Mouse (Mus musculus): ENCODE results near the gene Acbd3. TPM values are rescaled to one million over a fixed set of nuclear protein-coding genes. Genes with fewer than 3 reads are reported as not detected.

The Acbd3 gene
- polyA plus RNA-seq, 1 experiment, result 10.7 TPM

DNA sequence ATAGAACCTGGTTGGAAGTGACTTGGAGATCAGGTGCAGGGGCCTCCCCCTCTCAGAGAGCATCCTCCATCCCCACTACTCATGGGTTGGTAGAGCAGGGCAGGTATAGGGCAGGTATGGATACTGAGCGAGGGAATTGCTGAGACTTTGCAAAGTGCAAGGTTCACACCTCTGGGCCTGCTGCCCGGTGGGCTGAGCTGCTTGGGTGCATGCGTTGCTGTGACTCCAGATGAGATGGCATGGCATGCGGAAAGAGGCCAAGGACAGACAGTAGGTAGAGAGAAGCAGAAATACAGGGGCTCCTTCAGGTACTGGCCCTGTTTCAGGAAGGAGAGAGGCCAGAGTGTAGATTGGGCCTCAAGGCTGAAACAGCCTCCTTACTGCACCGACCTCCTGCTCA, 55.4 kb downstream of the Acbd3 start:
- no peak; the same call in 1 of the 2 replicates for TF ChIP-seq POLR2A (IDR thresholded peaks at IDR 0.05; ENCODE audit: low read depth, low read length)
- TF ChIP-seq CTCF (IDR thresholded peaks at IDR 0.05; ENCODE audit: extremely low read depth, insufficient read length, insufficient replicate concordance, low read depth, low read length), result no peak
- Histone ChIP-seq H3K27ac (ENCODE audit: insufficient read depth, low read depth, low read length) (peak overlapping the region; percentile 96), H3K4me3 (ENCODE audit: low read depth, low read length) (no peak overlapping the region), H3K27me3 (ENCODE audit: control insufficient read depth, insufficient read depth, low read length) (no peaks in the 10 kb centered on the region), H3K36me3 (ENCODE audit: control insufficient read depth, insufficient read depth, low read length) (no peaks in the 10 kb centered on the region), H3K4me1 (ENCODE audit: control insufficient read depth, insufficient read depth, insufficient read length, low read length) (peaks cover 42% of the 10 kb centered on the region)
- 29% methylated on average over 5 of the region's 5 CpGs for WGBS

- no peak overlapping the region for H3K4me3 ChIP-seq (ENCODE audit: low read depth, low read length)
- WGBS, result 40% methylated on average over 9 of the region's 9 CpGs
- no peaks in the 10 kb centered on the region for H3K27me3 ChIP-seq (ENCODE audit: control insufficient read depth, insufficient read depth, low read length)
- no peaks in the 10 kb centered on the region for H3K36me3 ChIP-seq (ENCODE audit: control insufficient read depth, insufficient read depth, low read length)
- TF ChIP-seq POLR2A (IDR thresholded peaks at IDR 0.05; ENCODE audit: low read depth, low read length), result peak; percentile 11; the same call in 1 of the 2 replicates
- TF ChIP-seq CTCF (IDR thresholded peaks at IDR 0.05; ENCODE audit: extremely low read depth, insufficient read length, insufficient replicate concordance, low read depth, low read length), result no peak
- H3K4me1 ChIP-seq (ENCODE audit: control insufficient read depth, insufficient read depth, insufficient read length, low read length), result peaks cover 37% of the 10 kb centered on the region
- peak overlapping the region; percentile 95 for H3K27ac ChIP-seq (ENCODE audit: insufficient read depth, low read depth, low read length)
Measured at GRCm38 (mm10) chr1:180782906-180783579, 57.2 kb downstream of the Acbd3 start.

DNA sequence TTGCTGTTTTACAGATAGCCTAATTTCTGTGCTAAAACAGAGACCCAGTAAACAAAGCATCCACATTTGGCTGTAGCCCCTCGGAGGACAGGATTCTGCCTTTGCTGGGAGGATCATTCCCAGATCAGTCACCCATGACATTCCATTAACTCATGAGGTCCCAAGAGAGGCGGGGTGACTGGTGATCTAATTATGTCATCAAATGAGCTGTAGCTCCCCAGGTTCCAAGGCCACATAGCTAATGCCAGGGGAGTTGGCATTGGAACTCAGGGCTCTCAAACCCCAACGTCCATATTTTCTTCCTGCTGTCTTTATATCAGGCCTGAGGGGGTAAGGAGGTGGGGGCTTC, 57.7 kb downstream of the Acbd3 start:
- WGBS, result 59% methylated on average over 3 of the region's 3 CpGs

GRCm38 (mm10) chr1:180791821-180792480, 66.1 kb downstream of the Acbd3 start:
- H3K27me3 ChIP-seq (ENCODE audit: control insufficient read depth, insufficient read depth, low read length), result no peaks in the 10 kb centered on the region
- 85% methylated on average over 14 of the region's 14 CpGs for WGBS
- H3K36me3 ChIP-seq (ENCODE audit: control insufficient read depth, insufficient read depth, low read length), result no peaks in the 10 kb centered on the region
- TF ChIP-seq POLR2A (IDR thresholded peaks at IDR 0.05; ENCODE audit: low read depth, low read length) (no peak), CTCF (IDR thresholded peaks at IDR 0.05; ENCODE audit: extremely low read depth, insufficient read length, insufficient replicate concordance, low read depth, low read length) (no peak)
- H3K27ac ChIP-seq (ENCODE audit: insufficient read depth, low read depth, low read length), result no peak overlapping the region
- no peak overlapping the region for H3K4me3 ChIP-seq (ENCODE audit: low read depth, low read length)
- peaks cover 7% of the 10 kb centered on the region for H3K4me1 ChIP-seq (ENCODE audit: control insufficient read depth, insufficient read depth, insufficient read length, low read length)

More for the DNA sequence above, 57.7 kb downstream of the Acbd3 start:
- Histone ChIP-seq H3K4me3 (ENCODE audit: low read depth, low read length) (no peak overlapping the region), H3K27ac (ENCODE audit: insufficient read depth, low read depth, low read length) (peak overlapping the region; percentile 95), H3K4me1 (ENCODE audit: control insufficient read depth, insufficient read depth, insufficient read length, low read length) (peaks cover 37% of the 10 kb centered on the region), H3K36me3 (ENCODE audit: control insufficient read depth, insufficient read depth, low read length) (no peaks in the 10 kb centered on the region), H3K27me3 (ENCODE audit: control insufficient read depth, insufficient read depth, low read length) (no peaks in the 10 kb centered on the region)
- TF ChIP-seq CTCF (IDR thresholded peaks at IDR 0.05; ENCODE audit: extremely low read depth, insufficient read length, insufficient replicate concordance, low read depth, low read length) (no peak), POLR2A (IDR thresholded peaks at IDR 0.05; ENCODE audit: low read depth, low read length) (no peak)

DNA sequence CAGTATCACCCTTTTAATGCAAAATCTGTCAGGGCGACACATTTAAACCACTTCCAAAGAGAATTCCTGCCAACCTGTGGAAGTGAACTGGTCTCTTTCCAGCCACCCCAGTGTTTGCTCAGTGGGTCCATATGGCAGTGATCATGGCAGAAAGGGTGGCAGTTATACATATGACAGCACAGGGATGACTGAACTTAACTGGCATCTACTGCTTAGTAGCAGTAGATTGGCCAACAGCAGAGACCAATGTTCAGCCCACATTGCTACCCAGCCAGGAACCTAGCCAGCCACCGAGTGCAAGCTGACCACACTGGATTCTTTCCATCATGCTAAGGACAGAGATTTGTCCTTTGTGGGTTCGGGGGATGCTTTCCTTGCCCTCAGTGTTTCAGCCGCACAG, 67.0 kb downstream of the Acbd3 start:
- H3K36me3 ChIP-seq (ENCODE audit: control insufficient read depth, insufficient read depth, low read length), result no peaks in the 10 kb centered on the region
- 87% methylated on average over 4 of the region's 4 CpGs for WGBS
- no peaks in the 10 kb centered on the region for H3K27me3 ChIP-seq (ENCODE audit: control insufficient read depth, insufficient read depth, low read length)
- no peak for TF ChIP-seq POLR2A (IDR thresholded peaks at IDR 0.05; ENCODE audit: low read depth, low read length)
- no peak overlapping the region for H3K4me3 ChIP-seq (ENCODE audit: low read depth, low read length)
- no peak overlapping the region for H3K27ac ChIP-seq (ENCODE audit: insufficient read depth, low read depth, low read length)
- peaks cover 7% of the 10 kb centered on the region for H3K4me1 ChIP-seq (ENCODE audit: control insufficient read depth, insufficient read depth, insufficient read length, low read length)

- no peak for TF ChIP-seq POLR2A (IDR thresholded peaks at IDR 0.05; ENCODE audit: low read depth, low read length)
- peak; percentile 13; the same call in 1 of the 2 replicates for TF ChIP-seq CTCF (IDR thresholded peaks at IDR 0.05; ENCODE audit: extremely low read depth, insufficient read length, insufficient replicate concordance, low read depth, low read length)
- Histone ChIP-seq H3K27ac (ENCODE audit: insufficient read depth, low read depth, low read length) (no peak overlapping the region), H3K27me3 (ENCODE audit: control insufficient read depth, insufficient read depth, low read length) (no peaks in the 10 kb centered on the region), H3K4me3 (ENCODE audit: low read depth, low read length) (peak overlapping the region; percentile 47), H3K4me1 (ENCODE audit: control insufficient read depth, insufficient read depth, insufficient read length, low read length) (peaks cover 7% of the 10 kb centered on the region), H3K36me3 (ENCODE audit: control insufficient read depth, insufficient read depth, low read length) (no peaks in the 10 kb centered on the region)
- 8% methylated on average over 18 of the region's 18 CpGs for WGBS
Measured at GRCm38 (mm10) chr1:180793445-180794117, 67.7 kb downstream of the Acbd3 start.

DNA sequence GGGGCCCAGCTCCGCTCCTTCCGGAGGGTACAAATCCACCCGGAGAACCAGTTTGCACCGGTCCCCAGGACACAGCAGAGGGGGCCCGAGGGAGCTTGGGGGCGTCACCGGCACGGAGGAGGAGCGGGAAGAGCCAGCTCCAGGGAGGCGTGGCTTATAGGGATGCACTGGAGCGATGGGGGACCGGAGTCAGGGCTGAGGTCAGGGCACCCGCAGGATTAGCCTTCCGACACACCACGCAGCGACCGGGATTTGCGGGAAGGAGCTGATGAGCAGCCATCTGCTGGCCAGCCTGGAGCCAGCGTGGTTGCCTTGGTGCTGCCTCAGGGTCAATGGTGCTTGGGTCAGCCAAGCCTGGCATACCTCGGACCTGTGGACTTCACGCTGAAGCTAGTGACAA, 68.3 kb downstream of the Acbd3 start:
- Histone ChIP-seq H3K36me3 (ENCODE audit: control insufficient read depth, insufficient read depth, low read length) (no peaks in the 10 kb centered on the region), H3K4me1 (ENCODE audit: control insufficient read depth, insufficient read depth, insufficient read length, low read length) (peaks cover 7% of the 10 kb centered on the region), H3K27ac (ENCODE audit: insufficient read depth, low read depth, low read length) (no peak overlapping the region), H3K4me3 (ENCODE audit: low read depth, low read length) (peak overlapping the region; percentile 47), H3K27me3 (ENCODE audit: control insufficient read depth, insufficient read depth, low read length) (no peaks in the 10 kb centered on the region)
- 5% methylated on average over 21 of the region's 21 CpGs for WGBS
- TF ChIP-seq POLR2A (IDR thresholded peaks at IDR 0.05; ENCODE audit: low read depth, low read length) (no peak), CTCF (IDR thresholded peaks at IDR 0.05; ENCODE audit: extremely low read depth, insufficient read length, insufficient replicate concordance, low read depth, low read length) (no peak)
